Mouse (Mus musculus) adrenal gland, postnatal 4 days (tissue): ENCODE results near the gene Gm49380. TPM values are rescaled to one million over a fixed set of nuclear protein-coding genes. Genes with fewer than 3 reads are reported as not detected.
A peak's percentile ranks its signal among the peaks of the same experiment; 100 is the strongest.

Experiments
- DNase-seq, 2 experiments: peaks; one replicate each; pipeline ENCODE4 v3.0.0; 2021 to 2022; ENCODE audit warnings: low spot score in 2 of 2, mixed read lengths in 2 of 2
- long read RNA-seq, 2 experiments: library from polyadenylated mRNA; stranded (forward); transcript quantifications; one replicate each; pipeline ENCODE4 v2.0.0; 2021
- total RNA-seq, 2 experiments: library from RNA; stranded (reverse); gene quantifications; 2 replicates each; pipeline ENCODE4 v1.2.3; 2021

Gm49380 gene
- under 1 TPM; 0.11 to 0.51 TPM for total RNA-seq
- long read RNA-seq, experiment 1 = 0 reads
- long read RNA-seq, experiment 2, partial matches to known transcripts = 0 of 3 reads
- long read RNA-seq, experiment 2, other reads (novel, unspliced or antisense) = 3 of 3 reads

GRCm38 (mm10) chr9:44113105-44113789, at the start of gene Gm49380, which contains the start of gene Rnf26:
Gene Gm49380 (minus strand): TSS chr9:44113500.
Gene Rnf26 (minus strand): TSS chr9:44113517.
- DNase-seq = peak; percentile 87 to 91

DNA sequence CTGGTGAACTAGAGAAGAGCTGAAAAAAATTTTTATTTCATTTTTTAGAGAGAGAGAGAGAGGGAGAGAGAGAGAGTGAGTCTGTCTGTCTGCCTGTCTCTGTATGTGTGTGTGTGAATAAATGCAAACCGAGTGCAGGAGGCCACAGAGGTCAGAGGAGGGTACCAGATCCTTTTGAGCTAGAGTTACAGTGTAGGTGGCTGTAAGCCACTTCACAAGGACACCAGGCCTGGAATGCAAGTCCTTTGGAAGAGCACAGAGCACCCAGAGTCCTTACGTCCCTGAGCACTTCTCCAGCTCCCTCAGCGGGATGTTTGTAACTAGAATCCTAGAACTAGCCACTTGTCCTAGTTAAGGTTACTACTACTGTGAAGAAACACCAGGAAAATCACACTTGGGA, 46.6 kb upstream of the Gm49380 start:
- no peak for DNase-seq

GRCm38 (mm10) chr9:44147290-44147689, 34.0 kb upstream of the Gm49380 start:
- no peak for DNase-seq

DNA sequence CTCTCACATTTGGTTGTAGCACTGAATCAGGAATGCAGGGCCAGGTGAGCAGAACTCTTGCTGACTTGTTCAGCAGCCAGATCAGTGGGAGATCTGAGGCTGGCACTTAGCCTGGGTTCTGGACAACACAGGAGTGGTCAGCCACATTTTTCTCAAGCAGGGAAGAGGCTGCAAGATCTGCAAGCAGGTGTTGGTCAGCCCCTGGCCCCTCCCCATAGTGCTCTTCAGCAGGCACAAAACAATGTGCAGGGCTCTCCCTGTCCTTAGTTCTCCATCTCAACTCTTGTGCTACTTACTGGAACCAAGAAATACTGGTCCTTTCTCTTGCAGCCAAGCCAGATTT, 31.4 kb upstream of the Gm49380 start:
- no peak for DNase-seq

GRCm38 (mm10) chr9:44144023-44144717, 30.9 kb upstream of the Gm49380 start:
- DNase-seq = no peak

- DNase-seq = no peak
Observed at GRCm38 (mm10) chr9:44143421-44143820, 30.1 kb upstream of the Gm49380 start.

- DNase-seq = no peak
Observed at GRCm38 (mm10) chr9:44141951-44142350, 28.7 kb upstream of the Gm49380 start.

DNA sequence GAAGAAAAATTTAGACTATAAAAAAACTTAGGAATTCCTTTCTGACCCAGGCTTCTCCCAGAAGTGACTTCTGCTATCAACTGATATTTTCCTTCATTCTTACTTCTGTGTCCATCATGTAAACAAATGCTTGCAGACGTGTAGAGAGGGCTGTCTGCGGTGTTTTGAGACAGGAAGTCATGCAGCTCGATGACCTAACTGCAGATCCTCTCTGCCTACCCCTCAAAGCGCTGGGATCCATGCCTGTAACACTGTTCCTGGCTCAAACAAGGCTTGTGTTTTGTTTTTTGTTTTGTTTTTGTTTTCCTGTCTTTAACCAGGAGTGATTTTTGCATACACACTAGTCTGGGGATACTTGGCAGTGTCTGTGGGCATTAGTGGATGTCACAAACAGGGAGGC, 24.5 kb upstream of the Gm49380 start:
- no peak for DNase-seq

DNA sequence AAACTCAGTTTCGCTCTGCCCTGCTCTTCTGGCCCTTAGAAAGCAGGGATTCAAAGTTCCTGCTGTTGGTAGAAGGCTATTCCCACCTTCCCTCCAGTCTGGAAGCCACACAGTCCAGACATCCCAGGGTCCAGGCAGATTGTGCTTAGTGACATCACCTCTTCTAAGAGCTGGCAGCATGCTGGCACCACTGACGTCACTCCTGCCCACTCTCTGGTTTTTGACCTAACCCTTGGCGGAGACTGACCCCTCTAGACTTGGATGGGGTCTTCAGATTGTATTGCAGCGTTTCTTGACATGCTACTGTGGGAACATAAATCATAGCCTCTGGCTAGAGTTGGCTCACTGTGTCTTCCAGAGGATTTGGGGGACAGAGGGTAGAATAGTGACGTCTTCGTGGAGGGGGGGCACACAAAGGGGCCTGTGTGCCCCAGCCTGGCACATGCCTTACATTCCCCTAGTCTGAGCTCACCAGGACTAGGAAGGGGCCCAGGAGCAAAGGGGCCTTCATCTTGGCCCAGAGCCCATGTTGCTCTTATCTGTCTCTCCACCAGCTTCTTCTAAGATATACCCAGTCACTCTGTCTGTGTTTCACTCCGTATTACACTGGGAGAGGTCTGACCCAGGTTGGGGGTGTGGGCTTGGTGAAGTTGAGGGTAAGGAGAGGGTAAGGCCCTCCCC, 22.6 kb upstream of the Gm49380 start:
- no peak for DNase-seq

- DNase-seq = no peak
Observed at GRCm38 (mm10) chr9:44134851-44135730, 21.8 kb upstream of the Gm49380 start.

GRCm38 (mm10) chr9:44134101-44134850, 21.0 kb upstream of the Gm49380 start, which contains the start of gene Mcam:
Gene Mcam (plus strand): TSS chr9:44134469.
- DNase-seq = peak in 1 of 2 experiments; percentile 50

DNA sequence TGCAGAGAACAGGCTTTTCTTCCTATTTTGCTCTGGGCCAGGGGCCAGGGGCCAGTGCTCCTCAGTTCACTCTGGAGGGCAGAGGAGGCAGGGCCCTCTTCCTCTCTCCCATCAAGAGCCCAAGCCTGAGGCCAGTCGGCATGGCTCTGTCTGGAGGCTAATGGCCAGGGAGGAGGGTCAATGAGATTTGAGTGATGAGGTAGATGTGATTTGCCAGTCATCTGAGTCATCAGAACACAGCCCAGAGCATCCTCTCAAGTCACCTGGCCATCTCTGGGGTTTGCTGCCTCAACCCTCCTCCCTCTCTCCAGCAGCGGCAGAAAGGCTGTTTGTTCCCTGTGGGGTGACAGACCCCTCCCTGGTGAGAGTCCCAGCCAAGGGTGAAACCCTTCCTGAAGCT, 20.0 kb upstream of the Gm49380 start:
- DNase-seq = no peak

DNA sequence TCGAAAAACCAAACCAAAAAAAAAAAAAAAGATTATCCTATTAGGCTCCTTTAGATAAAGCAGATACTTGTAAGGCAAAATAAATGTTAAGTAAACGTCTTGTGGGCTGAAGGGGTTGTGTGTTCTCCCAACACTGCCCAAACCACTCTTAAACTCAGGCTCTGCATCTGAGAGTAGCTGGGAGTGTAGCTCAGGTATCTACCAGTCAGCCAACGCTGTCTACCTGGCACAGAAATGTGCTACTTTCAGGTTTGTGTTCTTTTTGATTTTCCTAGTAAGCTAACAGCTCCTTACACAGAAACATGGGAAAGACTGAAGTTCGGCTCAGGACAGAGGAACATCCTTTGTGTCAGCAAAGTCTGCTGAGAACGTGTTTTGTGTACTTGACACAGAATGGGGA, 18.9 kb upstream of the Gm49380 start:
- no peak for DNase-seq

DNA sequence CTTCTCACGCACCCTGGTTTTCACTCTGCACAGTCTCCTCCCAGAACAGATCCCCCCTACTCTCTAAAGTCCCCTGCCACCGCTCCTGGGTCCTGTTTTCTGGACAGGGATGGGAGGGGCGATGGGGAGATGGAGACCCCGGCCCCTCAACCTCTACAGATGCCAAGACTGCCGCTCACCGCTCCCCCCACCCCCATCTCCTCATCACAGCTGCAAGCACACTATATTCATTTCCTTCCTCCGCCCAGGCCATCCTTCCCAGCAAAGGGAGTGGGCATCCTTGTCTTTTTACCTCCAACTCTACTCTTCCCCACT, 17.9 kb upstream of the Gm49380 start:
- DNase-seq = no peak

- no peak for DNase-seq
Observed at GRCm38 (mm10) chr9:44130581-44131275, 17.4 kb upstream of the Gm49380 start.

DNA sequence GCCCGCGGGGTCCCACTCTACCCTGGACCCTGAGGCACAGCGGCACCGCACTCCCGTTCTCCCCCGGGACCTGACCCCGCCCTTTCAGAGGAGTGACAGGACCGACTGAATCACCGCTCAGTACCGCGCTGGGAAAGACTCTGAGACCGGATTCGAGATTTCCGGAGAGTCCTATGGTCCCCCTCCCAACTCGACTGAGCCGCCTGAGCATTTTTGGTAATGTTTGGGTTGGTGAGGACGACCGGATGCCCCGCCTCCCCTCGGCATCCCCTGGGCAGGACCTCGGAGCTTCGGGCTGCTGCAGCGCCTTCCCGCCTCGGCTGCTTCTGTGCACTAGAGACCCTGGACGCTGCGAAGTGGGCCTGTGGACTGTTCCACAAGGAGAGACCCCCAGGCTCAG, 16.7 kb upstream of the Gm49380 start:
- DNase-seq = peak in 1 of 2 experiments; percentile 48

GRCm38 (mm10) chr9:44129633-44130032, 16.3 kb upstream of the Gm49380 start:
- no peak for DNase-seq

- DNase-seq = no peak
Observed at GRCm38 (mm10) chr9:44127351-44127801, 14.1 kb upstream of the Gm49380 start.

GRCm38 (mm10) chr9:44126746-44127145, 13.4 kb upstream of the Gm49380 start:
- DNase-seq = no peak
